Mouse (Mus musculus) left cerebral cortex, adult 8-10 months (tissue): Measurements from ENCODE around the gene Zbtb7b. TPM values are rescaled to one million over a fixed set of nuclear protein-coding genes. Genes with fewer than 3 reads are reported as not detected.

ENCODE experiments used
- DNase-seq, 2 experiments: peaks; one replicate each; pipeline ENCODE4 v3.0.0; 2022; ENCODE audit warnings: low spot score in 2 of 2
- total RNA-seq, 4 experiments: library from RNA; stranded (reverse); gene quantifications; 2 replicates each; pipeline ENCODE4 v1.2.4; 2022

The Zbtb7b gene
- total RNA-seq, 4 experiments from 2014 or later: 11.3 to 20.3 (median 15.8) TPM

DNA sequence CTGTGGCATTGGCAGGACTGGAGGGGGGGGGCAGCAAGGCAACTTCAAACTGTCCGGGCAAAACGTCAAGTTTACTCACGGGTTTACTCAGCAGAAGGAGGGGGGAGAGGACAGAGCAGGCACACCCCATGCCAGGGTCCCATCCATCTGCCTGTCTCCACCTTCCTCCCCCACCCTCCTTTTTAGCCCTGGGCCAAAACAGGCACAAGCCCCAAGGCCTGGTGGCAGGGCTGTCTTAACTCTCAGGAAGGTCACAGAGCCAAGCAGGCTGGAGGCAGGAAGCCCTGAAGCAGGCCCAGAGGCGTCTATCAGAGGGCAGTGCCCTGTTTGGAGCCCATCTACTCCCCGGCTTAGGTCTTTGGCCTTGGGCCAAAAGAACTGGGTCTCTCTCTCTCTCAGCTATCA lies 4.5 kb downstream of the Zbtb7b start:
- no peak for DNase-seq

- DNase-seq: no peak
Measured at GRCm38 (mm10) chr3:89388901-89389740, 5.5 kb downstream of the Zbtb7b start.

- DNase-seq: no peak
Measured at GRCm38 (mm10) chr3:89388134-89388881, 6.3 kb downstream of the Zbtb7b start.

DNA sequence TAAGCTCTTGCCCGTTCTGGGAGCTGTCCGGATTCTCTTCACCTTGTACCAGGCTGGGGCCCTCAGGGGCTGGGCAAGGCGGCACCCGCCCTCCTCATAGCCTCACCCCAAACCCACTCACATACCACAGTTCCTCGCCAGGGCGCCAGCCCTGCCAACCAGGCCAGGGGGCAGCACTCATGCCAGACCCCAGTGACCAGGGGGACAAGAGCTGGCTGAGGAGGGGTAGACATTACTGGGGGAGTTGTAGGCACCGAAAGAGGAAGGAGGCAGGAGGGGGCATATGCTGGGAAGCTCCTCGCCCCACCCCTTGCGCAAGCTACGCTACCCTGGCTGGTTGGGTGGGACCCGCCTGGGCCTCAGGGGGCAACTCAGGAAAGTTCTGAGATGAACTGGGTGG lies 6.9 kb downstream of the Zbtb7b start:
- DNase-seq: no peak

DNA sequence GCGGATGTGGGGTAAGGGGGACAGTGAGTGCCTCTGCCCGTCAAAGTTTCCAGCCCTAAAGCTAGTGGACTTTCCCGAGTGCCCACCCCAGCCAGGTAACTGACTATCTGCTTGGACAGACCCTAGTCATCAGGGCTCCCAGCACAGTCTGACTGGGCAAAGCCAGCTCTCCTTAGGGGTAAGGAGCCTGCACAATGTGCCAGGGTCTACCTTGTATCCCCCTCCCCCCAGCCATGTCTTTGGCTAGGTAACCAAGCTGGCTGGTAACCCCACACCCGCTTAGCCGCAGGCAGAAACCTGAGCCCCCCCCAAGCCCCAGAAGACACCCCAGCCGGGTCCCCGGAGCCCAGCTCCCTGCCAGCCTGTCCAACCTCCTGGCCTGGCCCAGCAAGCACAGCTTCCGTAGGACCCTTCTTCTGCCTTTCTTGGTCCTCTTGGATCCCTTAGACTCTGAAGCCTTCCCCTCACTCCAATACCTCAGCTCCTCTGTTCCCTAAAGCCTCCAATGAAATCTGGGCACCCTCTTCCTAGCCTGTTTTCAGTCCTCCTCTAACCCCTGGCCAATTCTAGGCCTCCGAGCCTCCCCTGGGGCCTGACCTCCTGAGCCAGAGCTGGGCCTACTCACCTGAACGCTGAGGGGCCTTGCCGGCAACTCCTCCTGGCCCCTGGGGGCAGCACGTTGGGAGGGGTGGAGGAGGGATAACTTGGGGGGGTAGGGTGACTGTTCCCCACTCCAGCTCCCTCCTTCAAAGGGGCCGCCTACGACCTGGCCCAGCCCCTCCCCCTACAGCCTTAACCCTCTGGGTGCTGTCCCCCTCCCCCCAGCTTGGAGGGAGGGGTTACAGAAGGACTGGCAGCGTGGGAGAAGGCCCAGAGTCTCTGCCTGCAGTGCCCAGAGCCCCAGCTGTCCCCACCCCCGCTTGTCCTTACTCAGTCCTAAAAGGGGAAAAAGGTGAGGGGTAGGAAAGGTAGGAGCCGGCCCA lies 7.8 kb downstream of the Zbtb7b start:
- no peak for DNase-seq

- DNase-seq: no peak
Measured at GRCm38 (mm10) chr3:89385451-89385850, 9.1 kb downstream of the Zbtb7b start.

GRCm38 (mm10) chr3:89384331-89385076 lies 10.1 kb downstream of the Zbtb7b start:
- DNase-seq: no peak

DNA sequence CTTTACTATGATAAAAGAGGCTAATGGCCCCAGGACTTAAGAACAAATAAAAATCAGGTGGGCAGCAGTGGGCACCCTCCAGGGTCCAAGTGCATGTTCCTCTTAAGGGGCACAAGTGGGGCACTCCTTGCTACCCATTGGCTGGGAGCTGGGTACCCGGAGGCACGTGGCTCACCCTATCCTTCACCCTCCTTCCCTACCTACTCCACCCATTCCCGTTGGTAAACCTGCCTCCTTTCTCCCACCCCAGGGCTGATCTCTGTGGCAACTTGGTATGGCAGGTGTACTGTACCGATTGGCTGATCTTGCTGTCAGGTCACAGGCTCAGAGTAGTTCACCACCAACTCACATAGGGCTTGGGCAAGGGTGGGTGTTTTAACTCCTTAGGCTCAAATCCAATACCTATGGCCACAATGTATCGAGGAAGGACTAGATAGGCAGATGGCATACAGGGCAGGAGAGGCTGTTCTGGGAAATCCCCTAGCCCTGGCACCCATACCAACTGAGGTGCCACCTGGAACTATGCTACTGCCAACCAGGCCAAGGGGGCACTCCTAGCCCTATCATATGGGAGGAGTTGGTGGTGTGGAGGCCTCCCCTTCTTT lies 10.8 kb downstream of the Zbtb7b start:
- no peak for DNase-seq

GRCm38 (mm10) chr3:89382950-89383349 lies 11.6 kb downstream of the Zbtb7b start:
- no peak for DNase-seq

DNA sequence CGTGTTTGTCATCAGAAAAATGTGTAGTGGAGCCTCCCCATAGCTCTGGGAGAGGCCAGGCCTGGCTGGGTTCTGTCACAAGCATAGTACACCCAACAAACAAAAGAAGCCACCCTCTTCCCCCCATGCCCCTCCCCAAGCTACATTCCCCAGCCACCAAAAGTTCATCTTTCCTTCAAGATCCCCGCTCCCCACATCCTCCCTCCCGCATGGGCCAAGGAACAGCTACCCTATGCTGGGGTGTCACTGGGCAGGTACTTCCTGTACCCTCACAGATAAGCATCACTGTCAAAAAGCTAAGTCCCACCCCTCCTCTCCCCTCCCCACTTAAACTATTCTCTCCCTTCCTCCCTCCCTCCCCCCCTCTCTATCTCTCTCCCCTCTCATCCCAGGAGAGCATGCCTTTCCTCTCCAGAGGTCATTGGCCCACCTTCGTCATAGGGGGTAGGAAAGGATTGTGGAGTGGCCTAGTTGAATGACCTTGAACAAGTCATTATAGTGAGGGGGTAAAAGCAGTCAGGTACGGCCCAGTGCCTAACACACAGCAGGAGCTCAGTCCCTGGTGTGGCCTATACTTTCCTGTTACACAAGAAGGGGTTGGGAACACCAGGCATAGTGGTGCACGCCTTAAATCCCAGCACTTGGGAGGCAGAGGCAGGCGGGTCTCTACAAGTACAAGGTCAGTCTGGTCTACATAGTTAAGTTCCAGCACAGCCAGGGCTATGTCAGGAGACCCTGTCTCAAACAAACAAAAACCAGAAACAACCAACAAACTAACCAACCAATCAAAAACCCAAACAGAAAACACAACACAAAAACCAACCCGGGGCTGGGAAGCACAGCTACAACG lies 12.3 kb downstream of the Zbtb7b start:
- no peak for DNase-seq

GRCm38 (mm10) chr3:89381233-89381632 lies 13.3 kb downstream of the Zbtb7b start:
- DNase-seq: no peak

GRCm38 (mm10) chr3:89380711-89381110 lies 13.9 kb downstream of the Zbtb7b start:
- DNase-seq: no peak

GRCm38 (mm10) chr3:89380291-89380690 lies 14.3 kb downstream of the Zbtb7b start:
- DNase-seq: no peak

GRCm38 (mm10) chr3:89379388-89380131 lies 15.0 kb downstream of the Zbtb7b start:
- DNase-seq: no peak

- DNase-seq: peak; percentile 59 to 64
Measured at GRCm38 (mm10) chr3:89378394-89379067, 16.0 kb downstream of the Zbtb7b start.

DNA sequence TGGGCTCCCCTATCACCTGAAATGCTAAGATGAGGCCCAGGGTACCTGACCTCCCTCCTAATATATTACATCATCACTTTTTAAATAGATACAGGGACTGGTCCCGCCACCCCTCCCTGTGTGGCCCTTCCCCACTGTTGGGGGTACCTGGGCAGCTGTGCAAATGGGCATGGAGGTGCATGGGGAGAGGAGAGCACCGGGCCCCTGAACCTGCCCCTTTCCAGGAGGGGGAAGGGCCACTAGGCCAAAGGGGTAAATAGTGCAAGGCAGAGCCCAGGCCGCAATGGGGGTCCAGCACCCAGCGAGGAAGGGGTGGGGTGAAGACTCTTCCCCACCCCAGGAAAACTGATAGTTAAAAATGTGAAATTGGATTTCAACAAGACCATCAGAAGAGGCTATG lies 16.7 kb downstream of the Zbtb7b start:
- no peak for DNase-seq

GRCm38 (mm10) chr3:89373581-89374231 lies 20.9 kb downstream of the Zbtb7b start:
- no peak for DNase-seq

DNA sequence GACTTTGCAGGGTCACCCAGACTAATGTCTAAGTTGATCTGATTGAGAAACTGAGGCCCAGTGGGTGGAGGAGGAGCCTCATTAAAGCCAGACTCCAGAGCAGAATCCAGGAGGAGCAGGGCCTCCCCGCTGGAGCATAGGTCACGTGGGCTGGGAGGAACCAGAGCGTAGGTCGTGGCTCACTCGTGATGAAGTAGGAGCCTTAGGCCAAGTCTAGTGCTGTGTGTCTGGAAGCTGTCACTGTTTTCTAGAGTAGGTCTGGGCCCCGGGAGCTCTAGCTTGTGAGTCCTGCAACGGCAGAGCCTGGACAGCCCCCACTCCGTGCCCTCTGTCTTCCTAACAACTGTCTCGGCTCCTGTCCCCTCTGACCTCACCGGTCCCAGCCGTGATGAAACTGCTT lies 27.2 kb downstream of the Zbtb7b start:
- no peak for DNase-seq
